Mouse (Mus musculus): ENCODE results near the gene Kiss1. TPM values are rescaled to one million over a fixed set of nuclear protein-coding genes. Genes with fewer than 3 reads are reported as not detected.

Kiss1 gene
- polyA plus RNA-seq (2015; fragmentation: Nextera tagmentation; extraction: Ambion mirVana): 0.60 TPM in 1 of 2 replicates, not detected in the other

DNA sequence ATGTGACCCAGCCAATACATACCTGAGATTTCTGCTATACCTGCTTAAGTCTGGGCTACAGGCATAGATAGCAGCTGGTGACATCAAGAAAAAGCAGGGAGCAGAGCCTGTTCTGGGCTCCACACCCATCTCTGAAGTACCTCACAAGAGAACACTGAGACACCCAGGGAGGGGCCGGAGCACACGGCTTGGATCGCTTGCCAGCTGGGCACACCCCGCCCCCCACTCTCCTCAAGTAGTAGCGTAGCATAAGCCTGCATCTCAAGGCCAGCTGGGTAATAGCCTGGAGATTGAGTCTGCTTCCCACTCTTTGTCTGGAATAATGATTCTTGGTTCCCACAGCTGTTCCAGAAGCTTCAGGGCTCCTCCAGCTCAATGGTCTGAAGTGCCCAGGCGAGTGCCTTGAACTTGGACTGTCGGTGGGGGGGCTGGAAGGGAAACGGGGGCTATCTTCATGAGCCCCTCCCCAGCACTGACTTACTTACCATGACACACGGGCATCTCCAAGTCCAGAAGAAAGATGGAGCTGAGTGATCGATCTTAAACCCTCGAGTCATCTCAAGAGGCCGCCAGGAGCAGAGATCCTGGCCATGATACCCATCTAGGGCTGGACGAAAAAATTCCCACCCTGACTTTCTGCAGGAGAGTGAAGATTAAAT is at the start of gene Kiss1:
Kiss1 (plus strand) TSS at position 609 of the 659 bp plus-strand sequence.
- Histone ChIP-seq H3K36me3 (no peaks in the 10 kb centered on the region), H3K27ac (replicated peaks) (no peak within 1 kb of the TSS)

GRCm38 (mm10) chr1:133274163-133274562 is 47.5 kb upstream of the Kiss1 start:
- Histone ChIP-seq H3K36me3 (peaks cover 65% of the 10 kb centered on the region), H3K4me3 (no peak overlapping the region), H3K9me3 (no peaks in the 10 kb centered on the region), H3K9ac (no peak overlapping the region), H3K4me2 (no peak overlapping the region), H3K27me3 (replicated peaks) (no peaks in the 10 kb centered on the region), H3K4me1 (peaks cover 26% of the 10 kb centered on the region), H3K27ac (replicated peaks) (no peak overlapping the region)
- ATAC-seq (ENCODE audit: extremely low read depth, insufficient number of reproducible peaks, low FRiP score, low TSS enrichment): no peak
- WGBS: 90% methylated on average over 19 of the region's 19 CpGs

More for the DNA sequence above, at the start of gene Kiss1:
- no peaks in the 10 kb centered on the region; the same call in 1 of the 2 replicates for H3K27me3 ChIP-seq (replicated peaks)
- WGBS: 78% methylated on average over 13 of the region's 13 CpGs
- no peak within 1 kb of the TSS for H3K4me3 ChIP-seq
- H3K4me1 ChIP-seq: no peaks in the 10 kb centered on the region
- no peak within 1 kb of the TSS for H3K9ac ChIP-seq
- peaks cover 7% of the 10 kb centered on the region; the same call in 1 of the 2 replicates for H3K9me3 ChIP-seq
- no peak for ATAC-seq (ENCODE audit: extremely low read depth, insufficient number of reproducible peaks, low FRiP score, low TSS enrichment)
- no peak within 1 kb of the TSS for H3K4me2 ChIP-seq

GRCm38 (mm10) chr1:133276983-133277382 is 44.7 kb upstream of the Kiss1 start:
- Histone ChIP-seq H3K4me2 (no peak overlapping the region), H3K4me3 (no peak overlapping the region), H3K4me1 (peaks cover 29% of the 10 kb centered on the region), H3K9ac (no peak overlapping the region), H3K36me3 (peaks cover 47% of the 10 kb centered on the region), H3K27ac (replicated peaks) (no peak overlapping the region), H3K9me3 (no peaks in the 10 kb centered on the region), H3K27me3 (replicated peaks) (no peaks in the 10 kb centered on the region)
- 60% methylated on average over 5 of the region's 5 CpGs for WGBS
- ATAC-seq (ENCODE audit: extremely low read depth, insufficient number of reproducible peaks, low FRiP score, low TSS enrichment): no peak

- 74% methylated on average over 6 of the region's 6 CpGs for WGBS
- Histone ChIP-seq H3K9me3 (no peaks in the 10 kb centered on the region), H3K36me3 (peaks cover 31% of the 10 kb centered on the region), H3K27me3 (replicated peaks) (no peaks in the 10 kb centered on the region), H3K4me3 (no peak overlapping the region), H3K4me1 (peaks cover 45% of the 10 kb centered on the region), H3K4me2 (no peak overlapping the region), H3K9ac (no peak overlapping the region), H3K27ac (replicated peaks) (no peak overlapping the region)
- no peak for ATAC-seq (ENCODE audit: extremely low read depth, insufficient number of reproducible peaks, low FRiP score, low TSS enrichment)
Measured at GRCm38 (mm10) chr1:133278539-133278938, 43.1 kb upstream of the Kiss1 start.

DNA sequence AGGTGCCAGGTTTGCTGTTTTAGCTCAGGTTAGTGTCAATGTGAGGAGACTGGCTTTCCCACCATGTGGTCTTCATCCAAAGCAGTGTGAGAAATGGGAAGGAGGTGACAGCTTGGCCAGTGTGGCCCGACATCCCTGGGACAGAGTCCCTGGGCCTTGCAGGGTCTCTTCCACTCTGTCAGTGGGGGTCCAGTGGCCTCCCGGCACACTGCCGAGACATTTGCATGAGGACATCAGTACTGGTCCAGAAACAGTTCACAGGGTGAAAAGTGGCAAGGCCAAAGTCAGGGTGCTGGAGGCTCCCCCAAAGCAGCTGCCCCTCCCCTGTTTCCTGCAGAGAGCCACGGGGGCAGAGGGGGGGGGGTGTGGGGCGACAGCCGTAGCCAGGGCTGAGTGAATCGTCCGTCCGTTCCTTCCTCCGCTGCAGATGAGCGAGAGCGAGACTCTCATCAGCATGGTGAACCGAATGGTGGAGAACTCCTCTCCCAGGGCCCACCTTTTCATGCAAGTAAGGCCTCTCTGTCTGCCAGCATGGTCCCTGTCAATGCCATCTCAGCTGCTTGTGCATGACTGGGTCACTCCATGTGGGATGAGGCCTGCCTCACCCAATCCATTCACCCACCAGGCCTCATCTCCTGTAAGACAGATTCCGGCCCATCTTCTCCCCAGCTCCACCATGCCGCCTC is 42.6 kb upstream of the Kiss1 start:
- Histone ChIP-seq H3K27me3 (replicated peaks) (no peaks in the 10 kb centered on the region), H3K27ac (replicated peaks) (no peak overlapping the region), H3K36me3 (peaks cover 26% of the 10 kb centered on the region), H3K4me1 (peaks cover 50% of the 10 kb centered on the region), H3K9me3 (no peaks in the 10 kb centered on the region), H3K4me3 (no peak overlapping the region), H3K9ac (0 out of 2 replicates have a peak overlapping the region, but pooled peaks have one; percentile 5), H3K4me2 (no peak overlapping the region)
- 73% methylated on average over 15 of the region's 15 CpGs for WGBS
- no peak for ATAC-seq (ENCODE audit: extremely low read depth, insufficient number of reproducible peaks, low FRiP score, low TSS enrichment)

DNA sequence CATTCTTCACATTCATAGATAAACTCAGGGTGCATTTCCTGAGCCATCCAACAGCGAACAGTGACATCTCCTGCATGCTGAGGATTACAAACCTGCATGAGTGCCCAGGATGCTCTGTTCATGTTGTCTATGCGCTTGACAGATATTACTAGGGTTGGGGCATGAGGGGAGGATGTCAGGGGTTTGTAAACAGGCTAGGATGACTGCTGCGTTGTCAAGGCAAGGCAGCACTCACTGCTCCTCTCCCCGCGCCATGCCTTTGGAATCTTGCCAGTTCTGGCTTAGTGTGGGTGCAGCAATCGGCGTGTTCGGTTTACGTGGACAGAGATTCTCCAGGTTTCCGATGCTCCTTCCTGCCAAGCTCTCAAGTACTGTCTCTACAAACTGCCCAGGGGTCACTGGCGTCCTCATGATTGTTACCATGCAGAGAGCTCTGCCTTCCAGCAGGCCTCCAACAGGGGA is 42.0 kb upstream of the Kiss1 start:
- no peak for ATAC-seq (ENCODE audit: extremely low read depth, insufficient number of reproducible peaks, low FRiP score, low TSS enrichment)
- WGBS: 62% methylated on average over 11 of the region's 11 CpGs
- peaks cover 24% of the 10 kb centered on the region for H3K36me3 ChIP-seq

GRCm38 (mm10) chr1:133280537-133280936 is 41.1 kb upstream of the Kiss1 start:
- H3K4me2 ChIP-seq: no peak overlapping the region
- WGBS: 73% methylated on average over 2 of the region's 2 CpGs
- no peak overlapping the region for H3K9ac ChIP-seq
- peaks cover 51% of the 10 kb centered on the region for H3K4me1 ChIP-seq
- no peak overlapping the region for H3K4me3 ChIP-seq
- H3K27me3 ChIP-seq (replicated peaks): no peaks in the 10 kb centered on the region
- no peaks in the 10 kb centered on the region for H3K9me3 ChIP-seq
- H3K27ac ChIP-seq (replicated peaks): no peak overlapping the region
- no peak for ATAC-seq (ENCODE audit: extremely low read depth, insufficient number of reproducible peaks, low FRiP score, low TSS enrichment)
- peaks cover 25% of the 10 kb centered on the region for H3K36me3 ChIP-seq

More for the DNA sequence above, 42.0 kb upstream of the Kiss1 start:
- Histone ChIP-seq H3K27ac (replicated peaks) (no peak overlapping the region), H3K9me3 (no peaks in the 10 kb centered on the region), H3K4me3 (no peak overlapping the region), H3K9ac (peak overlapping the region; percentile 21; the same call in 1 of the 2 replicates), H3K4me2 (no peak overlapping the region), H3K4me1 (peaks cover 51% of the 10 kb centered on the region), H3K27me3 (replicated peaks) (no peaks in the 10 kb centered on the region)

- Histone ChIP-seq H3K4me2 (no peak overlapping the region), H3K36me3 (peaks cover 52% of the 10 kb centered on the region), H3K4me1 (peaks cover 34% of the 10 kb centered on the region), H3K27ac (replicated peaks) (no peak overlapping the region), H3K27me3 (replicated peaks) (no peaks in the 10 kb centered on the region), H3K9me3 (no peaks in the 10 kb centered on the region), H3K4me3 (no peak overlapping the region), H3K9ac (no peak overlapping the region)
- 74% methylated on average over 7 of the region's 7 CpGs for WGBS
- ATAC-seq (ENCODE audit: extremely low read depth, insufficient number of reproducible peaks, low FRiP score, low TSS enrichment): no peak
Measured at GRCm38 (mm10) chr1:133285907-133286306, 35.8 kb upstream of the Kiss1 start.

- Histone ChIP-seq H3K36me3 (peaks cover 56% of the 10 kb centered on the region), H3K9ac (no peak overlapping the region), H3K27me3 (replicated peaks) (no peaks in the 10 kb centered on the region), H3K9me3 (no peaks in the 10 kb centered on the region), H3K4me3 (no peak overlapping the region), H3K27ac (replicated peaks) (no peak overlapping the region), H3K4me1 (peaks cover 25% of the 10 kb centered on the region), H3K4me2 (no peak overlapping the region)
- no peak for ATAC-seq (ENCODE audit: extremely low read depth, insufficient number of reproducible peaks, low FRiP score, low TSS enrichment)
- whole genome bisulfite sequencing: 74% methylated on average over 4 of the region's 4 CpGs
Measured at GRCm38 (mm10) chr1:133287051-133287450, 34.6 kb upstream of the Kiss1 start.

DNA sequence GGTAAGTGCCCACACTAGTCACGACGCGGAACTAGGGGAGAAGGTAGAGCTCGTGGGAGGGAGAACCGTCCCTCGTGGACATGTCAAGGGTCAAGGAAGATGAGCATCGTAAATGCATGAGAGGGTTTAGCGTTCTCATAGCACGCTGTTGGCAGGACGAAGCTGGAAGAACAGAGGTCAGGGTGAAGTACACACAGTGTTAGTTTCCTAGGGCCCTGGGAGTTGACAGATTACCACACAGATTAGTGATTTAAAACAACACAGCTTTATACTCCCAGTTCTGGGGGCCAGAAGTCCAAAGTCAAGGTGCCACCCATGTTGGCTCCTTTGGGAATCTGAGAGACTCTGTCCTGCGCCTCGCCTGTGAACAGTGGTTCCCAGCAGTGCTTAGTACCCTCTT is 33.8 kb upstream of the Kiss1 start:
- WGBS: 91% methylated on average over 12 of the region's 12 CpGs
- Histone ChIP-seq H3K27me3 (replicated peaks) (no peaks in the 10 kb centered on the region), H3K9me3 (no peaks in the 10 kb centered on the region), H3K36me3 (peaks cover 65% of the 10 kb centered on the region), H3K4me1 (peaks cover 16% of the 10 kb centered on the region), H3K9ac (no peak overlapping the region), H3K27ac (replicated peaks) (no peak overlapping the region), H3K4me3 (no peak overlapping the region), H3K4me2 (no peak overlapping the region)
- ATAC-seq (ENCODE audit: extremely low read depth, insufficient number of reproducible peaks, low FRiP score, low TSS enrichment): no peak

DNA sequence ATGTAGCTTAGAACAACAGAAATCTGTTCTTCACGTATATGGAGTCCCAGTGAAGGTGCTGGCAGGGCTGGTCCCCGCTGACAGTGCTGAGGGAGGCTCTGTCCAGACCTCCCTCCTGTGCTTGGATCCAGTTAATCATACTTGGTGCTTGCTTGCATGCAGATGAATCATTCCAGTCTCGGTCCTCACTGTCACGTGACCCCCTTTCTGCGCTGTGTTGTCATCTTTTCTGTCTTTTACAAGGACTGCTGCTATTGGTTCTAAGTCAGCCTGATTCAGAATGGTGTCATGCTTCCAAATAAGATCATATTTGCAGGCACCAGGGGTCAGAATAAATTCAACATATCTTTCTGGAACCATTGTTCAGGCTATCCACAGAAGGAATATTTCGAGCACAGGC is 29.8 kb upstream of the Kiss1 start:
- Histone ChIP-seq H3K4me1 (peaks cover 24% of the 10 kb centered on the region), H3K36me3 (peaks cover 60% of the 10 kb centered on the region), H3K9ac (no peak overlapping the region), H3K9me3 (no peaks in the 10 kb centered on the region), H3K4me3 (no peak overlapping the region), H3K27ac (replicated peaks) (no peak overlapping the region), H3K27me3 (replicated peaks) (no peaks in the 10 kb centered on the region), H3K4me2 (no peak overlapping the region)
- ATAC-seq (ENCODE audit: extremely low read depth, insufficient number of reproducible peaks, low FRiP score, low TSS enrichment): no peak
- 82% methylated on average over 6 of the region's 6 CpGs for WGBS
